Mouse (Mus musculus) hindbrain, embryonic 15.5 days (tissue): Measurements from ENCODE around the gene Pabpn1. TPM values are rescaled to one million over a fixed set of nuclear protein-coding genes. Genes with fewer than 3 reads are reported as not detected.

ENCODE experiments used
- ATAC-seq: fragments of 200-750 bp; cut with Nextera tagmentation; 2 replicates; pipeline ENCODE4 v1.8.0; 2017; ENCODE audit warnings: low read depth, moderate number of reproducible peaks, moderate TSS enrichment; ENCODE audit not compliant: low FRiP score
- H3K27ac ChIP-seq: fragments of 300-500 bp; sonication (generic); replicated peaks from 2 replicates; pipeline ENCODE4 v1.5.1; 2015; ENCODE audit warnings: mild to moderate bottlenecking, inconsistent platforms
- H3K27me3 ChIP-seq: fragments of 300-500 bp; sonication (generic); 2 replicates; pipeline ENCODE4 v1.6.1; 2015; ENCODE audit warnings: control low read depth, inconsistent platforms
- H3K36me3 ChIP-seq: fragments of 300-500 bp; sonication (generic); 2 replicates; pipeline ENCODE4 v1.6.1; 2015; ENCODE audit warnings: control low read depth, inconsistent platforms
- H3K4me1 ChIP-seq: fragments of 300-500 bp; sonication (generic); replicated peaks from 2 replicates; pipeline ENCODE4 v1.6.1; 2015; ENCODE audit warnings: control low read depth, inconsistent platforms
- H3K4me2 ChIP-seq: fragments of 300-500 bp; sonication (generic); 2 replicates; pipeline ENCODE4 v1.6.1; 2015; ENCODE audit warnings: moderate library complexity, mild to moderate bottlenecking, inconsistent platforms
- H3K4me3 ChIP-seq: fragments of 300-500 bp; sonication (generic); 2 replicates; pipeline ENCODE4 v1.5.1; 2015; ENCODE audit warnings: mild to moderate bottlenecking, inconsistent platforms
- H3K9ac ChIP-seq: fragments of 300-500 bp; sonication (generic); 2 replicates; pipeline ENCODE4 v1.6.1; 2015; ENCODE audit warnings: inconsistent platforms
- H3K9me3 ChIP-seq: fragments of 300-500 bp; sonication (generic); 2 replicates; pipeline ENCODE4 v1.6.1; 2016; ENCODE audit warnings: control low read depth, inconsistent platforms
- WGBS: fragments of 180-500 bp; shearing (Covaris S2); methylation state at CpG from one replicate; pipeline ENCODE4 v1.1.7; 2015; 5-methylcytosine and 5-hydroxymethylcytosine counted together
- polyA plus RNA-seq: library from polyadenylated mRNA; unstranded; fragments of >200 nt; fragmentation: Nextera tagmentation; extraction: Ambion mirVana; gene quantifications from 2 replicates; pipeline ENCODE4 v1.2.1, GENCODE M21; 2015

The Pabpn1 gene
- polyA plus RNA-seq, 1 experiment from 2014 or later, result 162 TPM

- Histone ChIP-seq H3K9ac (peak overlapping the region; percentile 74), H3K4me3 (peak overlapping the region; percentile 58), H3K4me2 (peak overlapping the region; percentile 96), H3K4me1 (peaks cover 43% of the 10 kb centered on the region), H3K36me3 (no peaks in the 10 kb centered on the region), H3K27me3 (no peaks in the 10 kb centered on the region), H3K9me3 (no peaks in the 10 kb centered on the region), H3K27ac (peak overlapping the region; percentile 89)
- peak; percentile 61 for ATAC-seq
- under 1% methylated on average over 52 of the region's 58 CpGs for WGBS
Observed at GRCm38 (mm10) chr14:54926401-54927158, 34.3 kb downstream of the Pabpn1 start.

GRCm38 (mm10) chr14:54927296-54927695 lies 35.0 kb downstream of the Pabpn1 start:
- Histone ChIP-seq H3K4me2 (peak overlapping the region; percentile 96), H3K9ac (no peak overlapping the region), H3K27me3 (no peaks in the 10 kb centered on the region), H3K4me3 (peak overlapping the region; percentile 58; the same call in 1 of the 2 replicates), H3K27ac (peak overlapping the region; percentile 89), H3K36me3 (no peaks in the 10 kb centered on the region), H3K9me3 (no peaks in the 10 kb centered on the region), H3K4me1 (peaks cover 43% of the 10 kb centered on the region)
- ATAC-seq, result no peak
- 23% methylated on average over 7 of the region's 7 CpGs for WGBS

GRCm38 (mm10) chr14:54929801-54930200 lies 37.5 kb downstream of the Pabpn1 start:
- Histone ChIP-seq H3K4me1 (peaks cover 39% of the 10 kb centered on the region), H3K27ac (no peak overlapping the region), H3K9ac (no peak overlapping the region), H3K36me3 (no peaks in the 10 kb centered on the region), H3K4me2 (no peak overlapping the region), H3K27me3 (no peaks in the 10 kb centered on the region), H3K9me3 (no peaks in the 10 kb centered on the region), H3K4me3 (no peak overlapping the region)
- no peak for ATAC-seq
- 70% methylated on average over 5 of the region's 5 CpGs for WGBS

GRCm38 (mm10) chr14:54930431-54930830 lies 38.1 kb downstream of the Pabpn1 start:
- Histone ChIP-seq H3K27ac (no peak overlapping the region), H3K4me2 (no peak overlapping the region), H3K27me3 (no peaks in the 10 kb centered on the region), H3K4me1 (peaks cover 39% of the 10 kb centered on the region), H3K4me3 (no peak overlapping the region), H3K9me3 (no peaks in the 10 kb centered on the region), H3K9ac (no peak overlapping the region), H3K36me3 (no peaks in the 10 kb centered on the region)
- WGBS, result 27% methylated on average over 2 of the region's 2 CpGs
- no peak for ATAC-seq

- Histone ChIP-seq H3K9ac (no peak within 1 kb of the TSS), H3K27ac (no peak within 1 kb of the TSS), H3K9me3 (no peaks in the 10 kb centered on the region), H3K36me3 (no peaks in the 10 kb centered on the region), H3K4me2 (peak within 1 kb of the TSS; percentile 3; the same call in 1 of the 2 replicates), H3K4me3 (no peak within 1 kb of the TSS), H3K4me1 (peaks cover 31% of the 10 kb centered on the region), H3K27me3 (no peaks in the 10 kb centered on the region)
- 19% methylated on average over 6 of the region's 6 CpGs for WGBS
- peak; percentile 15; the same call in 1 of the 2 replicates for ATAC-seq
Observed at GRCm38 (mm10) chr14:54932645-54933150, 40.4 kb downstream of the Pabpn1 start, which contains the start of gene Il25. Il25 (plus strand) TSS chr14:54932695.

- Histone ChIP-seq H3K9me3 (no peaks in the 10 kb centered on the region), H3K27ac (peak within 1 kb of the TSS; percentile 73), H3K36me3 (no peaks in the 10 kb centered on the region), H3K4me1 (peaks cover 28% of the 10 kb centered on the region), H3K27me3 (no peaks in the 10 kb centered on the region), H3K9ac (0 out of 2 replicates have a peak within 1 kb of the TSS, but pooled peaks have one; percentile 10), H3K4me3 (no peak within 1 kb of the TSS), H3K4me2 (peak within 1 kb of the TSS; percentile 37)
- ATAC-seq, result peak; percentile 67
- 24% methylated on average over 8 of the region's 8 CpGs for WGBS
Observed at GRCm38 (mm10) chr14:54935904-54936830, 43.9 kb downstream of the Pabpn1 start, which contains the start of gene Cmtm5. Cmtm5 (plus strand) TSS chr14:54936261.

DNA sequence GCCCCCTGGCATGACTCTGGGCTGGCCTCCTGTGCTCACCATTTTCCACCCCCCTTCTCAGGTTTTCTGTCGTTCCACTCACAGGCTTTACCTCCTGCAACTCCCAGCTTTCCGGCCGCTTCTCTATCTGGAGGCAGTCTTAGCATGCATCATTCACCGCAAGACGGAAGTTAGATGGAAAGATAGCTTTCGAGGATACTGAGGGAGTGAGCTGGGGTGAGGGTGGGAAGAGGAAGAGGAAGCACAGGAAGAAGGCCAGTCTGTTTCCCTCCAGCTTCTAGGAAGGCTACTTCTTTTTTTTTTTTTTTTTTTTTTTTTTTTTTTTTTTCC lies 44.5 kb downstream of the Pabpn1 start:
- no peaks in the 10 kb centered on the region for H3K36me3 ChIP-seq
- H3K9ac ChIP-seq, result 0 out of 2 replicates have a peak overlapping the region, but pooled peaks have one; percentile 10
- H3K27ac ChIP-seq, result peak overlapping the region; percentile 73
- H3K4me1 ChIP-seq, result peaks cover 28% of the 10 kb centered on the region
- 53% methylated on average over 6 of the region's 6 CpGs for WGBS
- peak overlapping the region; percentile 37 for H3K4me2 ChIP-seq
- H3K9me3 ChIP-seq, result no peaks in the 10 kb centered on the region
- no peaks in the 10 kb centered on the region for H3K27me3 ChIP-seq
- no peak overlapping the region for H3K4me3 ChIP-seq
- no peak for ATAC-seq

GRCm38 (mm10) chr14:54937361-54938182 lies 45.3 kb downstream of the Pabpn1 start:
- no peak overlapping the region for H3K27ac ChIP-seq
- ATAC-seq, result no peak
- WGBS, result 91% methylated on average over 16 of the region's 16 CpGs
- H3K4me1 ChIP-seq, result peaks cover 28% of the 10 kb centered on the region
- no peaks in the 10 kb centered on the region for H3K9me3 ChIP-seq
- no peaks in the 10 kb centered on the region for H3K36me3 ChIP-seq
- peak overlapping the region; percentile 6; the same call in 1 of the 2 replicates for H3K4me2 ChIP-seq
- H3K9ac ChIP-seq, result no peak overlapping the region
- H3K27me3 ChIP-seq, result no peaks in the 10 kb centered on the region
- no peak overlapping the region for H3K4me3 ChIP-seq

DNA sequence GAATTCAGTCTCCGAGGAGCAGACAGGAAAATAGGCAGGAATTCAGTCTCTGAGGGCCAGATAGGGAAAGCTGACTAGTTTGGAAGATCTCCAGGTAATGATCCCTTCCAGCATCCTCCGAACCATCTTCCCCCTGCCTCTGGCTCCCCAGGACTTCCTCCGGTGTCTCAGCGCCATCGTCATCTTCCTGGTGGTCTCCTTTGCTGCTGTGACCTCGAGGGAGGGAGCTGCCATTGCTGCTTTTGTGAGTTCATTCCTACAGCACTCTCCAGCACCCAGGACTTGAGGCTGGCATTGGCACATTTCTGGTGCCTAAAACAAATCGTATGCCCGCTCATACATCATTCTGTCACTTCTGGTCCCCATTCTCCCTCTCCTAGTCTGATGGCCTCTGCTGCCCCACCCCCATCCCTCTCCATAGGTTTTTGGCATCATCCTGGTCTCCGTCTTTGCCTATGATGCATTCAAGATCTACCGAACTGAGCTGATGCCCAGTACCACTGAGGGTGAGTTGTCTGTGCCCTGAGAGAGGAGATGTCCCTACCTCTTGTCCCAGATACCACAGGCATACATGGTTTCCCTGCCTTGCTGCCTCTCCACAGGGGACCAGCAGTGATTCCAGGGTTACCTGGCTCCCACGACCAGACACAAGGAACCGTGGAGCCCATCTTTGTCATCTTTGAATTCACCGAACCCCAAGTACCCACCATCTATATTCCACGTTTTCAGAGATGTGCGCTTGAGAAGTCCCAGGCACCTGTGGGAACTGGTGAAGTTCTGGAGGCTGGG lies 46.3 kb downstream of the Pabpn1 start:
- Histone ChIP-seq H3K27ac (no peak overlapping the region), H3K4me1 (peaks cover 22% of the 10 kb centered on the region), H3K27me3 (no peaks in the 10 kb centered on the region), H3K4me3 (no peak overlapping the region), H3K9ac (no peak overlapping the region), H3K4me2 (no peak overlapping the region), H3K36me3 (no peaks in the 10 kb centered on the region), H3K9me3 (no peaks in the 10 kb centered on the region)
- no peak for ATAC-seq
- 78% methylated on average over 15 of the region's 15 CpGs for WGBS

GRCm38 (mm10) chr14:54939434-54940175 lies 47.3 kb downstream of the Pabpn1 start:
- Histone ChIP-seq H3K9ac (no peak overlapping the region), H3K9me3 (no peaks in the 10 kb centered on the region), H3K4me2 (no peak overlapping the region), H3K27ac (no peak overlapping the region), H3K27me3 (no peaks in the 10 kb centered on the region), H3K4me1 (peaks cover 22% of the 10 kb centered on the region), H3K36me3 (no peaks in the 10 kb centered on the region), H3K4me3 (no peak overlapping the region)
- WGBS, result 54% methylated on average over 12 of the region's 12 CpGs
- no peak for ATAC-seq
